Mouse (Mus musculus) granulocyte monocyte progenitor cell, adult 5-6 weeks (primary cell): ENCODE measurements around the gene Tbc1d20. TPM values are rescaled to one million over a fixed set of nuclear protein-coding genes. Genes with fewer than 3 reads are reported as not detected.
"Not testable (repeated sequence)": the region's sequence is repeated elsewhere in the genome, so short reads cannot be mapped to it uniquely, and the experiment has no call there.

Source experiments
- ATAC-seq: replicated peaks from 2 replicates; pipeline ENCODE4 v1.8.0; 2016; ENCODE audit warnings: mild to moderate bottlenecking, moderate TSS enrichment, inconsistent platforms; ENCODE audit not compliant: poor library complexity, severe bottlenecking
- total RNA-seq, 2 experiments: library from RNA; stranded (forward) in 1 of 2; stranded (reverse) in 1 of 2; fragments of 200-712, 200-1000 nt in 1 of 2; fragments of >200 nt in 1 of 2; fragmentation: Nextera tagmentation in 1 of 2; gene quantifications; 2 replicates each; pipeline ENCODE4 v1.2.3; 2014 to 2017

The Tbc1d20 gene
- total RNA-seq, 2 experiments from 2014 or later = 18.8 to 28.7 TPM

DNA sequence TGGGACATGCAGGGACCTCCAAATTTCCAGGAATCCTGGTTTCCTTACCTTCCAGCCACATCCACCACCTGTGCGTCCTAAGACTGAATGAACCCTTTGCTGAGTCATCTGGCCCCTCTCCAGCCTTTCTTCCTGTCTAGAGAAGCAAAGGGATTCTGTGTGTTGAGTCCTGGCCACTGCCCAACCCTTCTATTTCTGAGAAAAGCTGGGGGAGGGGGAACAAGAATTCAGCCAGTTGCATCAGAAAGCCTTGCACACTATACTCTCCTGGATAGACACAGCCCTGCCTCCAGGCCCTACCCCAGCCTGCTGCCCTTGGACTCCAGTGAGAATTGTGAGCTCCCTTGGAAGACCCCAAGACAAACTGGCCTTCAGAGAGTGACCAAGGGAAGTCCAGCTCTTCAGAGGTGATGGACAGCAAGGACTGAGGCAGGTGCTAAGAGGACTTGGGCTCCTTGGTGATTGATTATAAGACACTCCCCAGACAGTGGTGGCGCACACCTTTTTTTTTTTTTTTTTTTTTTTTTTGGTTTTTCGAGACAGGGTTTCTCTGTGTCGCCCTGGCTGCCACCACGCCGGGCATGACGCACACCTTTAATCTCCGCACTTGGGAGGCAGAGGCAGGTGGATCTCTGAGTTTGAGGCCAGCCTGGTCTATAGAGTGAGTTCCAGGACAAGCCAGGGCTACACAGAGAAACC lies 56.4 kb downstream of the Tbc1d20 start:
- ATAC-seq = peak; percentile 57

DNA sequence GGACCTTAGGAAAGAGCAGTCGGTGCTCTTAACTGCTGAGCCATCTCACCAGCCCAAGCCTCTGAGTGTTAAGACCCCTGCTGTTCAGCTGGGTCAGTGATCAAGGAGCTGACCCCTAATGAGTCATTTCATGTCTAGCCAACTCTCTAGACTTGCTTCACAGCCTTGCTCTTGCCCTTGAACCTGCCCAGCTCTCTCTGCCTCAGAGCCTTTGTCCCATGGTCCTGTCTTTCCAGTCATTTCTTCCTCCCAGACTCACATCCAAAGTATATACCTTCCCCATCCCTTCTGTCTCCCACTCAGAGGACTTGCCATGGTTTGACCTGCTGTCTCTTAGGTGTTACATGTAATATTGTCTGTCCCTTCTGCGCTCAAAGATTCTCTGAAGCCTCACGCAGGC lies 63.6 kb downstream of the Tbc1d20 start:
- no peak for ATAC-seq

DNA sequence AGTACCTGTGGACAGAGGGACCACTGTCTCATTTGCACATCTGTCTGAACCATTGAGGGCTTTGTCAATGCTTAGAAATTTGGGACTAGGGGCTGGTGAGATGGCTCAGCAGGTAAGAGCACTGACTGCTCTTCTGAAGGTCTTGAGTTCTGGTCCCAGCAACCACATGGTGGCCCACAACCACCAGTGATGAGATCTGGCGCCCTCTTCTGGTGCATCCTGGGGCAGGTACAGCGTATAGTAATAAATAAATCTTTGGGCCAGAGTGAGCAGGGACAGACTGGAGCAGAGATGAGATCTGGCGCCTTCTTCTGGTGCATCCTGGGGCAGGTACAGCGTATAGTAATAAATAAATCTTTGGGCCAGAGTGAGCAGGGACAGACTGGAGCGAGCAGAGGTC lies 65.3 kb downstream of the Tbc1d20 start:
- not testable (repeated sequence) for ATAC-seq

DNA sequence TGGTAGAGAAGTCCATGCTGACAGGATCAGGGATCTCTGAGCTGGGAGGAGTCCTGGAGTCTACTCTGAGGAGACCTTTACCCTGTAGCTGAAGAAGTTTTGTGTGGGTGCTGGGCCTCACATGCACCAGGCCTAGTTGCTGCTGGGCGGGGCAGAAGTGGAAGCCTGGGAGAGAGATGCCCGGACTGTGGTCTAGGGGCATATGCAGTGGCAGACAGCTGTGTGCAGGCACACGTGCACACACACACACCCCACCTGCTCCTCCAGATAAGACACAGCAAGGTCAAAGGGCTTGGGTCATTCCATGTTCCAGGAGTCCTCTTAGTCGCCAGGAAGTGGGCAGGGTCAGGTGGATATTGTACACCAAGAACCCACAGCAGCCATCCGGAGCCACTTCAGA lies 66.0 kb downstream of the Tbc1d20 start:
- ATAC-seq = no peak

GRCm38 (mm10) chr2:152360271-152360775 lies 66.7 kb downstream of the Tbc1d20 start:
- ATAC-seq = peak; percentile 76

DNA sequence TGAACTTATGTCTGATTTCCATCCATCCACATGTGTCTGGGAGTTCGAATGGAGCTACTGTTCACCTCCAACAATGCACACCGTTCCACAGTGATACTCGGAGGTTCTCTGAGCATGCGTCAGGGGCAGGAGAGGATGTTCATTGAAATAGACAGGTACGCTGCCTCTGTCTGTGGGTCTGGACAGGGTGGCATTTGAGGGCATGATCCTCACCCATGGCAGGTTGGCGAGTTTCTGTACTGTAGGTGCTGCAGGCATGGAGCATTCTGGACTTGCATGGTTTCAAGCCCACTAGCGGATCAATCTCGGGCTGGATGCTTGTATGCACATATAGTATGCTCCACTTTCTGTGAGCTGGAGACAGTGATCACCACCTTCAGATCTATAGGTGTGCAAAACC lies 67.6 kb downstream of the Tbc1d20 start:
- no peak for ATAC-seq

Other genes starting within 250 kb of the Tbc1d20 start
- not detected in 2 replicates for gene Scrt2, start 212.3 kb upstream of the Tbc1d20 start, total RNA-seq (2014; fragmentation: Nextera tagmentation)
- not detected in 2 replicates for gene Scrt2, start 212.3 kb upstream of the Tbc1d20 start, total RNA-seq (2017)
- 0.47 and 5.5 TPM in 2 replicates for gene Srxn1, start 188.3 kb upstream of the Tbc1d20 start, total RNA-seq (2014; fragmentation: Nextera tagmentation)
- 1.3 and 2.0 TPM in 2 replicates for gene Srxn1, start 188.3 kb upstream of the Tbc1d20 start, total RNA-seq (2017)
- gene Tcf15, start 150.3 kb upstream of the Tbc1d20 start, total RNA-seq (2014; fragmentation: Nextera tagmentation) = not detected in 2 replicates
- gene Tcf15, start 150.3 kb upstream of the Tbc1d20 start, total RNA-seq (2017) = not detected in 2 replicates
- 71.6 and 101 TPM in 2 replicates for gene Csnk2a1, start 67.0 kb upstream of the Tbc1d20 start, total RNA-seq (2014; fragmentation: Nextera tagmentation)
- 82.1 and 104 TPM in 2 replicates for gene Csnk2a1, start 67.0 kb upstream of the Tbc1d20 start, total RNA-seq (2017)
- gene Rbck1, start 38.8 kb downstream of the Tbc1d20 start, total RNA-seq (2014; fragmentation: Nextera tagmentation) = 109 and 119 TPM in 2 replicates
- 64.2 and 64.5 TPM in 2 replicates for gene Rbck1, start 38.8 kb downstream of the Tbc1d20 start, total RNA-seq (2017)
- gene Trib3, start 50.2 kb downstream of the Tbc1d20 start, total RNA-seq (2014; fragmentation: Nextera tagmentation) = not detected in 2 replicates
- not detected in 2 replicates for gene Trib3, start 50.2 kb downstream of the Tbc1d20 start, total RNA-seq (2017)
- not detected in 2 replicates for gene Nrsn2, start 82.8 kb downstream of the Tbc1d20 start, total RNA-seq (2014; fragmentation: Nextera tagmentation)
- not detected in 2 replicates for gene Nrsn2, start 82.8 kb downstream of the Tbc1d20 start, total RNA-seq (2017)
- gene Sox12, start 104.2 kb downstream of the Tbc1d20 start, total RNA-seq (2014; fragmentation: Nextera tagmentation) = 8.6 and 10.5 TPM in 2 replicates
- 1.5 and 2.4 TPM in 2 replicates for gene Sox12, start 104.2 kb downstream of the Tbc1d20 start, total RNA-seq (2017)
- gene Zcchc3, start 121.2 kb downstream of the Tbc1d20 start, total RNA-seq (2014; fragmentation: Nextera tagmentation) = 3.7 and 9.4 TPM in 2 replicates
- 4.8 and 4.9 TPM in 2 replicates for gene Zcchc3, start 121.2 kb downstream of the Tbc1d20 start, total RNA-seq (2017)
- gene 6820408C15Rik, start 121.8 kb downstream of the Tbc1d20 start, total RNA-seq (2014; fragmentation: Nextera tagmentation) = 0.75 TPM in 1 of 2 replicates, not detected in the other
- gene 6820408C15Rik, start 121.8 kb downstream of the Tbc1d20 start, total RNA-seq (2017) = not detected in 2 replicates
- not detected in 2 replicates for gene Defb23, start 170.8 kb downstream of the Tbc1d20 start, total RNA-seq (2014; fragmentation: Nextera tagmentation)
- gene Defb23, start 170.8 kb downstream of the Tbc1d20 start, total RNA-seq (2017) = not detected in 2 replicates
- not detected in 2 replicates for gene Defb20, start 183.2 kb downstream of the Tbc1d20 start, total RNA-seq (2014; fragmentation: Nextera tagmentation)
- not detected in 2 replicates for gene Defb20, start 183.2 kb downstream of the Tbc1d20 start, total RNA-seq (2017)
- not detected in 2 replicates for gene Defb22, start 196.3 kb downstream of the Tbc1d20 start, total RNA-seq (2014; fragmentation: Nextera tagmentation)
- not detected in 2 replicates for gene Defb22, start 196.3 kb downstream of the Tbc1d20 start, total RNA-seq (2017)
- gene Defb26, start 217.9 kb downstream of the Tbc1d20 start, total RNA-seq (2014; fragmentation: Nextera tagmentation) = not detected in 2 replicates
- gene Defb26, start 217.9 kb downstream of the Tbc1d20 start, total RNA-seq (2017) = not detected in 2 replicates
- not detected in 2 replicates for gene Defb28, start 224.4 kb downstream of the Tbc1d20 start, total RNA-seq (2014; fragmentation: Nextera tagmentation)
- gene Defb28, start 224.4 kb downstream of the Tbc1d20 start, total RNA-seq (2017) = not detected in 2 replicates
- not detected in 2 replicates for gene Defb29, start 246.3 kb downstream of the Tbc1d20 start, total RNA-seq (2014; fragmentation: Nextera tagmentation)
- gene Defb29, start 246.3 kb downstream of the Tbc1d20 start, total RNA-seq (2017) = not detected in 2 replicates